Mouse (Mus musculus) MEL (cell line): Measurements from ENCODE around the gene Tmem104. TPM values are rescaled to one million over a fixed set of nuclear protein-coding genes. Genes with fewer than 3 reads are reported as not detected.

Experiments
- DNase-seq: peaks from one replicate; pipeline ENCODE4 v3.0.0; 2011; ENCODE audit warnings: low read depth, low spot score
- H3K27ac ChIP-seq: 2 replicates; pipeline ENCODE4 v1.5.1; 2012; ENCODE audit warnings: low read depth, mild to moderate bottlenecking, control low read depth, low read length, moderate library complexity; ENCODE audit not compliant: control insufficient read depth
- H3K27me3 ChIP-seq, 2 experiments: fragments of 150-350 bp in 1 of 2; sonication (generic) in 1 of 2; 2 replicates each; pipeline ENCODE4 v1.6.1; 2012; ENCODE audit warnings: low read length in 2 of 2, mild to moderate bottlenecking in 2 of 2, improper control_type of control experiment in 1 of 2, moderate library complexity in 1 of 2; ENCODE audit not compliant: insufficient read depth in 2 of 2, control insufficient read depth in 1 of 2
- H3K36me3 ChIP-seq, 2 experiments: 2 replicates each; pipeline ENCODE4 v1.6.1; 2012 to 2014; ENCODE audit warnings: low read length in 2 of 2, improper control_type of control experiment in 1 of 2, inconsistent platforms in 1 of 2, mild to moderate bottlenecking in 1 of 2; ENCODE audit not compliant: insufficient read depth in 2 of 2, control insufficient read depth in 1 of 2
- H3K4me1 ChIP-seq, 2 experiments: fragments of 150-350 bp in 1 of 2; sonication (generic) in 1 of 2; 2 replicates each; pipeline ENCODE4 v1.6.1; 2012; ENCODE audit warnings: low read length in 2 of 2, improper control_type of control experiment in 1 of 2, mild to moderate bottlenecking in 1 of 2; ENCODE audit not compliant: insufficient read depth in 2 of 2, control insufficient read depth in 1 of 2
- H3K4me3 ChIP-seq, 2 experiments: fragments of 150-350 bp in 1 of 2; sonication (generic) in 1 of 2; 2 replicates each; pipeline ENCODE4 v1.5.1; 2012; ENCODE audit warnings: low read depth in 2 of 2, low read length in 2 of 2, mild to moderate bottlenecking in 2 of 2, moderate library complexity in 2 of 2, control low read depth in 1 of 2, improper control_type of control experiment in 1 of 2; ENCODE audit not compliant: control insufficient read depth in 1 of 2, insufficient read depth in 1 of 2
- H3K79me2 ChIP-seq: 2 replicates; pipeline ENCODE4 v1.6.1; 2012; ENCODE audit warnings: mild to moderate bottlenecking, low read length, moderate library complexity; ENCODE audit not compliant: control insufficient read depth, poor library complexity, insufficient read depth
- H3K9ac ChIP-seq: 2 replicates; pipeline ENCODE4 v1.6.1; 2012; ENCODE audit warnings: low read depth, mild to moderate bottlenecking, control low read depth, low read length, moderate library complexity; ENCODE audit not compliant: control insufficient read depth, poor library complexity, severe bottlenecking
- H3K9me3 ChIP-seq: fragments of 150-350 bp; sonication (generic); replicated peaks from 2 replicates; pipeline ENCODE4 v1.6.1; 2012; ENCODE audit warnings: mild to moderate bottlenecking, low read length, improper control_type of control experiment, moderate library complexity; ENCODE audit not compliant: insufficient read depth
- CHD1 ChIP-seq: IDR thresholded peaks from 2 replicates; pipeline ENCODE4 v1.6.1; 2012; ENCODE audit warnings: low read depth, mild to moderate bottlenecking, inconsistent platforms, low read length, improper control_type of control experiment
- CHD2 ChIP-seq: IDR thresholded peaks from 2 replicates; pipeline ENCODE4 v1.6.1; 2011; ENCODE audit warnings: low read length, improper control_type of control experiment
- CTCF ChIP-seq, 3 experiments: IDR thresholded peaks in 2 of 3; conservative IDR thresholded peaks in 1 of 3; 2 replicates each; pipeline ENCODE4 v1.5.1; 2011 to 2012; ENCODE audit warnings: low read length in 3 of 3, low read depth in 2 of 3, mild to moderate bottlenecking in 2 of 3, improper control_type of control experiment in 1 of 3, inconsistent platforms in 1 of 3, mixed read lengths in 1 of 3, moderate library complexity in 1 of 3; ENCODE audit not compliant: control insufficient read depth in 1 of 3, insufficient read depth in 1 of 3, poor library complexity in 1 of 3, severe bottlenecking in 1 of 3
- KAT2A ChIP-seq: conservative IDR thresholded peaks from 2 replicates; pipeline ENCODE4 v1.6.1; 2012; ENCODE audit warnings: low read depth, low read length, improper control_type of control experiment, inconsistent platforms
- MAFK ChIP-seq: IDR thresholded peaks from 2 replicates; pipeline ENCODE4 v1.6.1; 2011; ENCODE audit warnings: low read depth, mild to moderate bottlenecking, low read length, improper control_type of control experiment, borderline replicate concordance
- MAX ChIP-seq: IDR thresholded peaks from 2 replicates; pipeline ENCODE4 v1.6.1; 2011; ENCODE audit warnings: low read length, improper control_type of control experiment
- MAZ ChIP-seq: IDR thresholded peaks from 2 replicates; pipeline ENCODE4 v1.6.1; 2012; ENCODE audit warnings: low read depth, mild to moderate bottlenecking, inconsistent platforms, low read length, improper control_type of control experiment
- MEF2A ChIP-seq: IDR thresholded peaks from 2 replicates; pipeline ENCODE4 v1.6.1; 2014; ENCODE audit warnings: low read depth, mild to moderate bottlenecking, inconsistent platforms, low read length, improper control_type of control experiment; ENCODE audit not compliant: poor library complexity, insufficient replicate concordance, severe bottlenecking; ENCODE audit errors: extremely low read depth
- MYC ChIP-seq: IDR thresholded peaks from 2 replicates; pipeline ENCODE4 v1.6.1; 2011; ENCODE audit warnings: low read depth, mild to moderate bottlenecking, low read length, improper control_type of control experiment, moderate library complexity
- NELFE ChIP-seq: IDR thresholded peaks from 2 replicates; pipeline ENCODE4 v1.6.1; 2011; ENCODE audit warnings: low read depth, low read length, improper control_type of control experiment
- NRF1 ChIP-seq: IDR thresholded peaks from 2 replicates; pipeline ENCODE4 v1.6.1; 2014; ENCODE audit warnings: low read depth, mild to moderate bottlenecking, inconsistent platforms, low read length, improper control_type of control experiment, moderate library complexity; ENCODE audit not compliant: poor library complexity, insufficient read depth, severe bottlenecking
- POLR2A ChIP-seq, 2 experiments: IDR thresholded peaks; 2 replicates each; pipeline ENCODE4 v1.6.1; 2011 to 2012; ENCODE audit warnings: low read length in 2 of 2, mild to moderate bottlenecking in 2 of 2, control low read depth in 1 of 2, improper control_type of control experiment in 1 of 2, low read depth in 1 of 2, moderate library complexity in 1 of 2; ENCODE audit not compliant: control insufficient read depth in 1 of 2, insufficient read depth in 1 of 2, poor library complexity in 1 of 2
- POLR2AphosphoS2 ChIP-seq: IDR thresholded peaks from 2 replicates; pipeline ENCODE4 v1.6.1; 2011; ENCODE audit warnings: low read length, improper control_type of control experiment
- POLR2AphosphoS5 ChIP-seq: IDR thresholded peaks from 2 replicates; pipeline ENCODE4 v1.6.1; 2012; ENCODE audit warnings: low read depth, borderline replicate concordance, mild to moderate bottlenecking, inconsistent platforms, low read length, moderate library complexity, mixed read lengths
- SMC3 ChIP-seq: IDR thresholded peaks from 2 replicates; pipeline ENCODE4 v1.6.1; 2011; ENCODE audit warnings: low read depth, low read length, improper control_type of control experiment
- TBP ChIP-seq: IDR thresholded peaks from 2 replicates; pipeline ENCODE4 v1.8.0; 2011; ENCODE audit warnings: low read depth, low read length, improper control_type of control experiment
- UBTF ChIP-seq: IDR thresholded peaks from 2 replicates; pipeline ENCODE4 v1.6.1; 2012; ENCODE audit warnings: low read depth, mild to moderate bottlenecking, inconsistent platforms, low read length, improper control_type of control experiment, moderate library complexity, borderline replicate concordance; ENCODE audit not compliant: insufficient read depth
- USF2 ChIP-seq, 2 experiments: IDR thresholded peaks; 2 replicates each; pipeline ENCODE4 v1.6.1; 2011 to 2012; ENCODE audit warnings: improper control_type of control experiment in 2 of 2, low read length in 2 of 2, borderline replicate concordance in 1 of 2, inconsistent platforms in 1 of 2, low read depth in 1 of 2, mild to moderate bottlenecking in 1 of 2; ENCODE audit not compliant: insufficient read depth in 1 of 2
- ZKSCAN1 ChIP-seq: IDR thresholded peaks from 2 replicates; pipeline ENCODE4 v1.6.1; 2012; ENCODE audit warnings: low read depth, mild to moderate bottlenecking, inconsistent platforms, low read length, improper control_type of control experiment, moderate library complexity
- ZMIZ1 ChIP-seq: IDR thresholded peaks from 2 replicates; pipeline ENCODE4 v1.6.1; 2012; ENCODE audit warnings: low read depth, mild to moderate bottlenecking, inconsistent platforms, low read length, improper control_type of control experiment, moderate library complexity
- polyA plus RNA-seq, 2 experiments: library from polyadenylated mRNA; stranded (reverse) in 1 of 2; unstranded in 1 of 2; fragments of >175 nt in 1 of 2; fragments of >200 nt in 1 of 2; gene quantifications; 2 replicates each; pipeline versions ENCODE4 v1.2.1 to v1.2.4; 2012; ENCODE audit warnings: low replicate concordance in 2 of 2, low read depth in 1 of 2; ENCODE audit not compliant: insufficient read length in 2 of 2, insufficient read depth in 1 of 2, missing spikeins in 1 of 2
- total RNA-seq: library from RNA; depleted of rRNA; stranded (reverse); fragments of 300-350 nt; gene quantifications from 2 replicates; pipeline ENCODE4 v1.2.3, GENCODE M21; 2012

The Tmem104 gene
- total and polyA plus RNA-seq, 3 experiments = 21.9 to 24.8 TPM; not detected in 1

DNA sequence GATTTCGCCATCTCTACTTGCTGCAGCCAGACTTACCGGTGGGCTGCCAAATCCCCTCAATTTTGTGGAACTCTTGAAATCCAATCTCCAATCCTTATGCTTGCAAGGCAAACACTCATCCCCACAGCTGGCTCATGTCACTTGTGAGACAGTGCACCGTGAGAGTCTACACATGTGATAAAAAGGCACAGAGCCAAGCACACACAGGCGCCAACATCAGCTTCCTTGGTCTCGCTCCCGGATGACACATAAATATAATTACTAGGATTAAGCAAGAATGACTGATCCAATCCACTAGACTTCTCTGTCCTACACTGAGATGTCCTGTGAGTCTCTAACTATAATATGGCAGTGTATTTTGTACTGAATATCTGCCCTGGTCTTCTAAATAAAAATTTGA lies 103.6 kb downstream of the Tmem104 start:
- Histone ChIP-seq H3K36me3 (no peaks in the 10 kb centered on the region), H3K9ac (no peak overlapping the region), H3K4me3 (no peak overlapping the region), H3K27me3 (no peaks in the 10 kb centered on the region), H3K79me2 (no peaks in the 10 kb centered on the region), H3K9me3 (no peaks in the 10 kb centered on the region), H3K4me1 (no peaks in the 10 kb centered on the region), H3K27ac (no peak overlapping the region)
- TF ChIP-seq CHD1 (no peak), POLR2AphosphoS5 (no peak), CTCF (IDR thresholded peaks at IDR 0.05 in 2 of 3, conservative IDR thresholded peaks at IDR 0.05 in 1 of 3; ENCODE audit: control insufficient read depth in 1 of 3, insufficient read depth in 1 of 3, low read depth in 2 of 3, low read length in 3 of 3, poor library complexity in 1 of 3, severe bottlenecking in 1 of 3) (no peak), MAX (no peak), MAFK (no peak), POLR2AphosphoS2 (no peak), SMC3 (no peak), UBTF (no peak), ZKSCAN1 (no peak), NELFE (no peak), POLR2A (IDR thresholded peaks at IDR 0.05; ENCODE audit: control insufficient read depth in 1 of 2, insufficient read depth in 1 of 2, low read depth in 1 of 2, low read length in 2 of 2, poor library complexity in 1 of 2) (no peak), TBP (no peak)
- no peak for DNase-seq

DNA sequence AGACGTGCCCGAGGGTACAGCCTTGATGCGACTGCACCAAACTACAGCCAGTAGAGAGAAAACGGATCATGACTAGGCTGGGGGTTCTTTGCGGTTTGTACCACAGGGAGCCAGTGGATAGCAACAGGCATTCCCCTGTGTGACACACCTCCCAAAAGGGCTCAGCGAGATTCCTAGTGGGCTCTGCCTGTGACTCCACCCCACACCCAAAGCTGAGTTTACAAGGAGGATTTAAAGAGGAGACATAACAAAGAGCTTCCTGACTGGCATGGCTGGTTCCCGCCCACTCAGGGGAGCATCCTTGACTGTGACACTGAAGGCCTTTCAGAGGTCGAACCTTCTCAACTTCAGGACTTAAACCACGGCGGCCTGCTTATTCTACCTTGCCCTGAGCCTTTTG lies 104.2 kb downstream of the Tmem104 start:
- H3K4me3 ChIP-seq = no peak overlapping the region
- no peak for TF ChIP-seq USF2 (IDR thresholded peaks at IDR 0.05; ENCODE audit: borderline replicate concordance in 1 of 2, insufficient read depth in 1 of 2, low read depth in 1 of 2, low read length in 2 of 2)
- no peak for TF ChIP-seq NRF1
- TF ChIP-seq, all 39 proteins: peak for 0
- Histone ChIP-seq H3K9me3 (no peaks in the 10 kb centered on the region), H3K36me3 (no peaks in the 10 kb centered on the region), H3K27me3 (no peaks in the 10 kb centered on the region), H3K27ac (no peak overlapping the region), H3K79me2 (no peaks in the 10 kb centered on the region), H3K9ac (no peak overlapping the region), H3K4me1 (no peaks in the 10 kb centered on the region)
- no peak for DNase-seq

DNA sequence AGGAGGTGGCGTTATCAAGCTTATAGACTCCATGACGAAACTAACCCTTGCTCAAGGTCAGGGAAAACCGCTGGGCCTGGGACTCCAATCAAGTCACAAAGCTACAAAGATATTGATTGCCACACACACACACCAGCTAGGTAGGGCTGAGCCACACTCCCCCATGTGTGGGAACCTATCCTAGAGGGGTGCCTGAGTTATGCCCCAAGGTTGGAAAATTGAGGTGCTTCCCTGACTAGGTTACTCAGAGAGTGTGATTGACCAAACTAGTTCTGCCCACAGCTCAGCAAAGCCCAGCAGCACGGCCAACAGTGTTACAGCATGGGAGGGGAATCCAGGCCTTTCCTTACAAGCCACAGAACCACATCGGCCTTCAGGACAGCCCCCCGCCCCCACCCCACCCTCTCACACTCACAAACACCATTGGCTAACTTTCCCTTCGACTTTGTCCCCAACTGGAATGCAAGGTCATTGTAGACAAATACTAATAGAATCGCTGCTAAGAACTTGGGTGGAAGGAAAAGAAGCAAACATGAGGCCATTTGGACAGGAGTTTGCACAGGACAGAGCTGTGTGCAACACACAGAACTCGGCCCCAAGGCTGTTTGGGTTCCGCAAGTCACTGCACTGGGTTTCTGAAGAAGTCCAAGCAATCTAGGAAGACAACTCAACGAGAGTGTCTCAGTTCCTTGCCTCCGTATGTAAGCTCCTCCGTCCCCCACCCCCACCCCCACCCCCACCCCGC lies 105.5 kb downstream of the Tmem104 start:
- Histone ChIP-seq H3K9ac (no peak overlapping the region), H3K27me3 (no peaks in the 10 kb centered on the region), H3K27ac (no peak overlapping the region)

More for the DNA sequence above, 105.5 kb downstream of the Tmem104 start:
- no peaks in the 10 kb centered on the region for H3K4me1 ChIP-seq
- no peaks in the 10 kb centered on the region for H3K79me2 ChIP-seq
- no peak overlapping the region for H3K4me3 ChIP-seq
- no peaks in the 10 kb centered on the region for H3K9me3 ChIP-seq
- no peaks in the 10 kb centered on the region for H3K36me3 ChIP-seq
- DNase-seq = no peak
- no peak for TF ChIP-seq UBTF
- TF ChIP-seq NELFE = no peak
- no peak for TF ChIP-seq ZMIZ1
- TF ChIP-seq POLR2AphosphoS2 = no peak
- no peak for TF ChIP-seq KAT2A
- no peak for TF ChIP-seq NRF1
- TF ChIP-seq MAX = no peak
- no peak for TF ChIP-seq MYC
- TF ChIP-seq MEF2A = no peak
- no peak for TF ChIP-seq MAFK
- TF ChIP-seq CHD2 = no peak
- no peak for TF ChIP-seq SMC3
- no peak for TF ChIP-seq MAZ
